Mouse (Mus musculus): ENCODE data around the gene A630095N17Rik. TPM values are rescaled to one million over a fixed set of nuclear protein-coding genes. Genes with fewer than 3 reads are reported as not detected.
"Not testable (repeated sequence)": the region's sequence is repeated elsewhere in the genome, so short reads cannot be mapped to it uniquely, and the experiment has no call there.

A630095N17Rik gene
- polyA plus RNA-seq, 1 experiment, result not detected

DNA sequence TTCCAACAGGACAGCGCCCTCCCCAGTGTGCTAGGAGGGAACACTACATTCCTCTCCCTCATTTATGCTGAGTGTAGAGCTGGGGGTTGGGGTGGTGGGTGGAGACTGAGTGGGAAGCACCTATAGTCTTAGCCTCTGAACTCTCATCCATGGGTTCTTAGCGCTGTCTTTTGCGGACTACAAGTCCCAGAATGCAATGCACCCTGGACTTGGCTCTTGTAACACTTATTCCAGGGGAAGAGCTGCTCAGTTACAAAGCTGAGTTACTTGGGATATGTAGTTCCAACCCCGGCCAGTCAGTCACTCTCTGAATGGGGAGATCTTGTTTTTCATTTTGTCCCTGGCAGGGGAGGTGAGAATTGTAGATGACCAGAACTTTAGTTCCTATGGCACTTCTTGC is 12.9 kb upstream of the A630095N17Rik start:
- H3K4me3 ChIP-seq (ENCODE audit: insufficient read depth, low read depth, low read length), result no peak overlapping the region
- no peak overlapping the region for H3K27ac ChIP-seq (ENCODE audit: insufficient read depth, low read depth, low read length)
- TF ChIP-seq POLR2A (IDR thresholded peaks at IDR 0.05; ENCODE audit: insufficient read depth, low read depth, low read length), result no peak
- TF ChIP-seq CTCF (IDR thresholded peaks at IDR 0.05; ENCODE audit: insufficient read depth, low read depth, low read length), result no peak
- peaks cover 37% of the 10 kb centered on the region for H3K4me1 ChIP-seq (ENCODE audit: control insufficient read depth, insufficient read depth, low read length)
- 19% methylated on average over 4 of the region's 4 CpGs for WGBS

DNA sequence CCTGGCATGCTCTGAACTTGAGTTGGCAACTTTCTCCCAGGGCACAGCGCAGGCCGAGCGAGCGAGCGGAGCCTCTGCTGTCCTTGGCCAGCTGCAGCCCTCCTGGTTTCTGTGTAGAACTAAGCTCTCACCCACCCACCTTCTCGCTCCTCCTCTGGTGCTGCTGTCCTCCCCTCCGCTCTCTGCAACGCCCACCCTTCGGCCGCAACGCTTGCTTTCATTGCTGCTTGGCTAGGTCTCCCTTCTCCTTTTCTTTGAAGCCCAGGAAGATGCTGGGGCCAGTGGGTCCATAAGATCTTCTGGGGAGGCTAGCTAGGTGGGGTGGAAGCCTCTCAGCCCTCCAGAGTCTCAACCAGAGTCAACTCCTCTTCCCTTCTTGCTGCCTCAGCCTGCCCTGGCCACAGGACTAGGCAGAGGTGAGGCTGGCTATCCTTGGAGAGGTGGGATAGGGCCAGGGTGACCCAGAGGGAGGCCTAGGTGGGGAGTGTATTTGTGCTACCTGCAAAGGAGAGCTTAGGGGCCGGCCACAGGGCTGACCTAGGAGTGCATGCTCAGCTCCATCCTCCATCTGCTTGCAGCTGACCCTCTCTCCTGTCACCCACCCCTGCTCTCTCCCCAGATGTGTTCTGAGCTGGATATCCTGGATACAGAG is 12.4 kb upstream of the A630095N17Rik start:
- TF ChIP-seq POLR2A (IDR thresholded peaks at IDR 0.05; ENCODE audit: insufficient read depth, low read depth, low read length), result no peak
- no peak for TF ChIP-seq CTCF (IDR thresholded peaks at IDR 0.05; ENCODE audit: insufficient read depth, low read depth, low read length)
- Histone ChIP-seq H3K27ac (ENCODE audit: insufficient read depth, low read depth, low read length) (no peak overlapping the region), H3K4me1 (ENCODE audit: control insufficient read depth, insufficient read depth, low read length) (peaks cover 37% of the 10 kb centered on the region), H3K4me3 (ENCODE audit: insufficient read depth, low read depth, low read length) (no peak overlapping the region)
- 69% methylated on average over 12 of the region's 12 CpGs for WGBS

DNA sequence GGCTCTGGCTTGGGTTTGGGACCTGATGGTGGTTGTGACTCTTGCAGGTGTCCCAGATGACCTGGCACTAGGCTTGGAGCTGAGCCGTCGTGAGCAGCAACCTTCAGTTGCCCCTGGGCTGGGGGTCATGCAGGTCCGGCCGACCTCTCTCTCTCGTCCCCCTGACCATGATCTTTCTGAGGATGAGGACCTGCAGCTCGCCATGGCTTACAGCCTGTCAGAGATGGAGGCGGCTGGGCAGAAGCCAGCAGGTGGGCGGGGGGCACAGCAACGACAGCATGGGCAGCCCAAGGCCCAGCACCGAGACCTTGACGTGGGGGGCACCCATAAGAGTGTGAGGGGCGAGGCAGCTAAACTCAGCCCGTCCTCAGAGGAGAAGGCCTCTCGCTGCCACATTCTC is 11.5 kb upstream of the A630095N17Rik start:
- H3K4me3 ChIP-seq (ENCODE audit: insufficient read depth, low read depth, low read length), result no peak overlapping the region
- WGBS, result 92% methylated on average over 14 of the region's 14 CpGs
- TF ChIP-seq POLR2A (IDR thresholded peaks at IDR 0.05; ENCODE audit: insufficient read depth, low read depth, low read length) (no peak), CTCF (IDR thresholded peaks at IDR 0.05; ENCODE audit: insufficient read depth, low read depth, low read length) (no peak)
- peaks cover 30% of the 10 kb centered on the region for H3K4me1 ChIP-seq (ENCODE audit: control insufficient read depth, insufficient read depth, low read length)
- no peak overlapping the region for H3K27ac ChIP-seq (ENCODE audit: insufficient read depth, low read depth, low read length)

DNA sequence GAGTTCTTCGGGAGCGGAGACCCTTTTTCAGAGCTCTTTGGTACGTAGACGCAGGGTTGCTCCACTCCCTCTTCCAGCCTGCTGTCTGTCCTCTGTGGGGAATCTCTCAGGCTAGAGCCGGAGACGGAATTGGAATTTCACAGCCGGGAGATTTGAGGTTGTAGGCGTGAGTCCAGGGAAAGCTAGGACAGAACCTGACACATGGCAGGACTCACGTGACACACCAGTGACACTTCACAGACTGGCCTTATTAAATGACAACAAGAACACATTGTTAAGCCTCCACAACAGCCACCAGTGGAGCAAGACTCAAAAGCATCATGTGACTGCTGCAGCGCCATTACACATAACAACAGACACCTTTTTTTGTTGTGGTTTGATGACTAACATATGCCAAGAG is 7.7 kb upstream of the A630095N17Rik start:
- Histone ChIP-seq H3K27ac (ENCODE audit: insufficient read depth, low read depth, low read length) (no peak overlapping the region), H3K4me3 (ENCODE audit: insufficient read depth, low read depth, low read length) (no peak overlapping the region), H3K4me1 (ENCODE audit: control insufficient read depth, insufficient read depth, low read length) (peaks cover 18% of the 10 kb centered on the region)
- TF ChIP-seq POLR2A (IDR thresholded peaks at IDR 0.05; ENCODE audit: insufficient read depth, low read depth, low read length) (no peak), CTCF (IDR thresholded peaks at IDR 0.05; ENCODE audit: insufficient read depth, low read depth, low read length) (no peak)
- WGBS, result 81% methylated on average over 10 of the region's 10 CpGs

DNA sequence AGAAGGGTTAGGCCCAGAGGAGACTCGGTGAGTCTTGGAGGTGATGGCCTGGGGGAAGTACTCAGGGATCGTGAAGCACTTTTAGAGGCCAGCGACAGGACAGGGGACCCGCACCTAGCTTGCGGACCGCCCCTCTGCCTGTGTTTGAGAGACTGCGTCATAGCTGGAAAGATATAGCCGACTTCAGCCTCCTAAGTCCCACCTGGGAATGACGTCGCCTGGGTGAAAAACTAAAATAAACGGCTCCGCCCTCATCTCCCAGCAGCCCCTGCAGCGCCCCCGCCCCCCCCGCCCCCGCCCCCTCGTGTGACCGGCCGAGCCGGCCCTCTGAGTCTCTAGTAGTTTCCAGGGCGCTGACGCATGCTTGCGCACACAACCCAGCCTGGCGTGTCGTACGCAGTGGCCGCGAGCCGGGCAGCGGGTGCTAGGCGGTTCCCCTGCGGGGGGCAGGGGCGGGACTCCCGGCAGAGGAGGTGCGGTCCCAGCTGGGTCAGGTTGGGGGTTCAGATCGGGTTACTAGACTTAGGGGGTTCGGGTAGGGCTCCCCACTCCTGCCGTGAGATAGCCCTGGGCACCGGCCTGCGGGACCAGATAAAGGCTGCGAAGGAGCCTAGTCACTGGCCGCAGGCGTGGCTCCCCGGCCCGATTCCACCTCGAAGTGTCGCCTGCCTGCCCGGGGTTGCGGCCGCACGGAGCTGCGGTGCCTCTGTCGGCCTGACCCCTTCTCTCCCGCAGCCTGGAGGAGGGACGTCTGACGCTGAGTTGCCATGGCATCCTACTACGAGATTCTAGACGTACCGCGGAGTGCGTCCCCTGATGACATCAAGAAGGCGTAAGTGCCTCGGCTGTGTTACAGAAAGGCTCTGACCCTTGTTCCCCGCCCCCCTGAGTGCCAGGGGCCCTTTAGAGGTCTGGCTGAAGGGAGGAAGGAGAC is 4.5 kb upstream of the A630095N17Rik start, which contains the start of gene Dnajb2:
Gene Dnajb2 (plus strand): TSS at position 290 of the 934 bp plus-strand sequence.
- H3K27ac ChIP-seq (ENCODE audit: insufficient read depth, low read depth, low read length), result peak within 1 kb of the TSS; percentile 99
- H3K4me3 ChIP-seq (ENCODE audit: insufficient read depth, low read depth, low read length), result peak within 1 kb of the TSS; percentile 63
- peak; percentile 58 for TF ChIP-seq POLR2A (IDR thresholded peaks at IDR 0.05; ENCODE audit: insufficient read depth, low read depth, low read length)
- TF ChIP-seq CTCF (IDR thresholded peaks at IDR 0.05; ENCODE audit: insufficient read depth, low read depth, low read length), result no peak
- peaks cover 9% of the 10 kb centered on the region for H3K4me1 ChIP-seq (ENCODE audit: control insufficient read depth, insufficient read depth, low read length)
- WGBS, result under 1% methylated on average over 57 of the region's 64 CpGs

DNA sequence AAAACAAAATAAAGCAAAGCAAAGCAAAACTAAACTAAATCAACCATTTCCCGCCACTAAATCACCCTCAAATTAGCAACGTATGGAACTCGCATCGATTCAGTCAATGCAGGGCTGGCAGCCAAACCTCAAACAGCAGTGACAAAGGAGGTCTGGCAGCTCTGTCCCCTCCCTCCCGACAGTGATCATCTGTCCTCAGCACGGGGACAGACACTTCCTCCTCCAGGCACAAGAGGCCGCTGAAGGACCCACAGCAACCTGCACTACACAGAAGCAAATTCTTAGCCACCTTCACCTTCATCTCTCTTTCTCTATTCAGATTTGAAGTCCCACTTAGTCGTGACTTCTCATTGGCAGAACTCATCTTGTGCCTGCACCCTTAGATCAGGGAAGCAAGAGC is 2.7 kb upstream of the A630095N17Rik start:
- Histone ChIP-seq H3K27ac (ENCODE audit: insufficient read depth, low read depth, low read length) (peak overlapping the region; percentile 36; the same call in 1 of the 2 replicates), H3K4me1 (ENCODE audit: control insufficient read depth, insufficient read depth, low read length) (peaks cover 9% of the 10 kb centered on the region), H3K4me3 (ENCODE audit: insufficient read depth, low read depth, low read length) (no peak overlapping the region)
- peak; percentile 45; the same call in 1 of the 2 replicates for TF ChIP-seq CTCF (IDR thresholded peaks at IDR 0.05; ENCODE audit: insufficient read depth, low read depth, low read length)
- TF ChIP-seq POLR2A (IDR thresholded peaks at IDR 0.05; ENCODE audit: insufficient read depth, low read depth, low read length), result no peak
- WGBS, result 4% methylated on average over 8 of the region's 8 CpGs

DNA sequence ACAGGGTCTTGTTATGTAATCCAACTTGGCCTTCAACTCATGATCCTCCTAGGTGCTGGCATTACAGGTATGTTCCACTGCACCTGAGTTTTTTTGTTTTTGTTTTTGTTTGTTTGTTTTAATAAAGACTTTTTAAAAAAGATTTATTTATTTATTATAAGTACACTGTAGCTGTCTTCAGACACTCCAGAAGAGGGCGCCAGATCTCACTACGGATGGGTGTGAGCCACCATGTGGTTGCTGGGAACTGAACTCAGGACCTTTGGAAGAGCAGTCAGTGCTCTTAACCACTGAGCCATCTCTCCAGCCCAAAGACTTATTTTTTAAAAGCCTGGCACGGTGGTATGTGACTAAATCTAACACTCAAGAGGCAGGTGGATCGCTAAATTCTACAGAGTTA is 587 bp upstream of the A630095N17Rik start:
- 76% methylated on average over 4 of the region's 4 CpGs for WGBS
- not testable (repeated sequence) for H3K27ac ChIP-seq (ENCODE audit: insufficient read depth, low read depth, low read length); H3K4me3 ChIP-seq (ENCODE audit: insufficient read depth, low read depth, low read length); H3K4me1 ChIP-seq (ENCODE audit: control insufficient read depth, insufficient read depth, low read length)

DNA sequence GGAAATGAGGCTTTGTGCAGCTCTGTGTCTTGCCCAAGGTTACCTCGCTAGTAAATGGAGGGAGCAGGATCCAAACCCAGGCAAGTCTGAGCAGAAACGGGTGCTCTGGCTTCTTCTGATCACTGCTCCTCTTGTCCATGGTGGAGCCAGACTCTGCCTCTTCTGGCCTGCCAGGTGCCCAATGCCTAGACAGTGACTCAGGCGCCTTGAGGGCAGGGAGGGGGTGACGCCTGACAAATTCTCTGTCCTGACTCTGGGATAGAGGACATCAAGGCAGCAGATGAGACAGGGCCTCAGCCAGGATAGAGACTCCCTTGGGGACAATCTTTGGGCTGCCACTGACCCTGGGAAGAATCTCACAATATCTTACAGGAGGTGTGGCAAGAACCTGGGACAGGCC is 678 bp downstream of the A630095N17Rik start:
- H3K27ac ChIP-seq (ENCODE audit: insufficient read depth, low read depth, low read length), result no peak overlapping the region
- TF ChIP-seq CTCF (IDR thresholded peaks at IDR 0.05; ENCODE audit: insufficient read depth, low read depth, low read length), result no peak
- no peak overlapping the region for H3K4me3 ChIP-seq (ENCODE audit: insufficient read depth, low read depth, low read length)
- WGBS, result 88% methylated on average over 4 of the region's 4 CpGs
- peaks cover 6% of the 10 kb centered on the region for H3K4me1 ChIP-seq (ENCODE audit: control insufficient read depth, insufficient read depth, low read length)

DNA sequence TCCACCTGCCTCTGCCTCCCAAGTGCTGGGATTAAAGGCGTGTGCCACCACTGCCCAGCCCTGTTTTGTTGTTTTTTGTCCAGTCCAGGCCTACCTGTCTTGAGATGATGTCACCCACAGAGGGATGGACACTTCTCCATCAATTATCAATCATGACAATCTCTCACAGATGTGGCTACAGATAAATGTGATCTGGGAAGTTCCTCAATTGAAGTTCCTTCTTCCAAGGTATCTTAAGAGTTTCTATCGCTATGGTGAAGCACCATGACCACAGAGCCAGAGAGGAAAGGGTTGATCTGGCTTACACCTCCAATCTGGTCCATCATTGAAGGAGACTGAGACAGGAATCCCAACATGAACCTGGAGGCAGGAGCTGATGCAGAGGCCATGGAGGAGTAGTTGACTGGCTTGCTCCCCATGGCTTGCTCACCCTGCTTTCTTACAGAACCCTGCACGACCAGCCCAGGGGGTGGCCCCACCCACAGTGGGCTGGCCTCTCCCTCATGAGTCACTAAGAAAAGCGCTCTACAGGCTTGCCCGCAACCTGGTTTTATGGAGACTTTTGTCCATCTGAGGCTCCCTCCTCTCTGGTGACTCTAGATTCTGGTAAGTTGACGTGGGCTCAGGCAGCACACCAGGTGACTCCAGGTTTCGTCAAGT is 1.4 kb downstream of the A630095N17Rik start:
- peaks cover 4% of the 10 kb centered on the region for H3K4me1 ChIP-seq (ENCODE audit: control insufficient read depth, insufficient read depth, low read length)
- no peak for TF ChIP-seq CTCF (IDR thresholded peaks at IDR 0.05; ENCODE audit: insufficient read depth, low read depth, low read length)
- TF ChIP-seq POLR2A (IDR thresholded peaks at IDR 0.05; ENCODE audit: insufficient read depth, low read depth, low read length), result no peak
- no peak overlapping the region for H3K4me3 ChIP-seq (ENCODE audit: insufficient read depth, low read depth, low read length)
- WGBS, result 68% methylated on average over 7 of the region's 7 CpGs
- no peak overlapping the region for H3K27ac ChIP-seq (ENCODE audit: insufficient read depth, low read depth, low read length)
